Mouse (Mus musculus) cortical plate, adult 2 months (tissue): ENCODE results near the gene Tas2r130. TPM values are rescaled to one million over a fixed set of nuclear protein-coding genes. Genes with fewer than 3 reads are reported as not detected.
"Not testable (repeated sequence)": the region's sequence is repeated elsewhere in the genome, so short reads cannot be mapped to it uniquely, and the experiment has no call there.

Experiments used
- H3K27ac ChIP-seq: fragments of 200-500 bp; 2 replicates; pipeline ENCODE4 v1.5.1; 2012; ENCODE audit warnings: low read length, control low read depth, inconsistent platforms; ENCODE audit not compliant: insufficient read depth
- H3K4me1 ChIP-seq: fragments of 200-500 bp; 2 replicates; pipeline ENCODE4 v1.6.1; 2011; ENCODE audit warnings: low read length; ENCODE audit not compliant: control insufficient read depth, insufficient read depth
- H3K4me3 ChIP-seq: fragments of 200-500 bp; 2 replicates; pipeline ENCODE4 v1.5.1; 2011; ENCODE audit warnings: mild to moderate bottlenecking, low read length, control low read depth; ENCODE audit not compliant: insufficient read depth
- CTCF ChIP-seq: fragments of 200-500 bp; IDR thresholded peaks from 2 replicates; pipeline ENCODE4 v1.5.1; 2011; ENCODE audit warnings: mild to moderate bottlenecking, control low read depth, low read length; ENCODE audit not compliant: insufficient read depth; ENCODE audit errors: extremely low read depth
- POLR2A ChIP-seq: fragments of 200-500 bp; IDR thresholded peaks from 2 replicates; pipeline ENCODE4 v1.6.1; 2011; ENCODE audit warnings: mild to moderate bottlenecking, low read length, control low read depth; ENCODE audit not compliant: insufficient read depth; ENCODE audit errors: extremely low read depth
- polyA plus RNA-seq: library from polyadenylated mRNA; depleted of rRNA; stranded (reverse); fragments of >200 nt; gene quantifications from 2 replicates; pipeline ENCODE4 v1.2.3, GENCODE M21; 2012; rRNA removed

Tas2r130 gene
- not detected in 2 replicates for polyA plus RNA-seq

DNA sequence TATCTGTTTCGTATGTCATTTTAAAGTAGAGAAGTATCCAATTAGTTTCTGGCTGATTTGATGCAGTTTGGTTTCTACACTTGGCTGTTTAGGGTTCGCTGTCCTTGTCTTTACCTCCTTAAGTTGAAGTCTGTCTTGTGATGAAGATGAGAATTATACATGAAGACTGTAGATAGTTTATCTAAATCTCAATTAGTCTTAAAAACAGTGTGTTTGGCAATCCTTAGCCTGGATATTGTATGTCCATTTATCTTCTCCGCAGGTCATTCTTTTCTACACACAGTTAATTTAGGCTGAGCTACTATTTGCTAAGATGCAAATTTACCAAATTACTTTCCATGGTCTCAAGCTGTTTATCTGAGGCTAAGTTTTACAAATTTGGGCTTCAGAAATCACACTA, at the start of gene Tas2r130:
Gene Tas2r130 (minus strand): TSS at position 101 of the 400 bp plus-strand sequence.
- no peak within 1 kb of the TSS for H3K27ac ChIP-seq
- H3K4me3 ChIP-seq, result no peak within 1 kb of the TSS
- H3K4me1 ChIP-seq, result no peaks in the 10 kb centered on the region
- no peak for TF ChIP-seq POLR2A
- no peak for TF ChIP-seq CTCF

DNA sequence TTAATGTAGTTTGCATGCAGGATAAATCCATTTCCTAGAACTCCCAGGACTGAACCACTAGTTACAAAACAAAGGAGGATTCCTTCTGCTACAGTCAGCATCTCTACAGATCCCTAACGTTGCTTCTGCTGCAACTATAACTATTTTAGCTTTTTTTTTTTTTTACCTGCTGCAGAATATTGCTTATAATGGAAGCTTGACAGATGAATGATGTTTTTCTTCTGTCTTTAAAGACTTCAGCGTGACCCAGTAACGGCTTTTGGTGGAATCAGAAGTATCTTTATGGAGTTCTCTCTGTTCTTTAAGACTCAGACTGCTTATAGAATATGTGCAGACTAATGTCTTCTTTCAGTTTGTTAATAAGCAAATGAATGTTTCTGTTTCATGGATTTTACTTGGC, 48.1 kb upstream of the Tas2r130 start, which contains the start of gene Tas2r106:
Gene Tas2r106 (minus strand): TSS at position 101 of the 400 bp plus-strand sequence.
- no peak for TF ChIP-seq CTCF
- no peak for TF ChIP-seq POLR2A
- H3K27ac ChIP-seq, result no peak within 1 kb of the TSS
- H3K4me3 ChIP-seq, result no peak within 1 kb of the TSS
- H3K4me1 ChIP-seq, result no peaks in the 10 kb centered on the region

DNA sequence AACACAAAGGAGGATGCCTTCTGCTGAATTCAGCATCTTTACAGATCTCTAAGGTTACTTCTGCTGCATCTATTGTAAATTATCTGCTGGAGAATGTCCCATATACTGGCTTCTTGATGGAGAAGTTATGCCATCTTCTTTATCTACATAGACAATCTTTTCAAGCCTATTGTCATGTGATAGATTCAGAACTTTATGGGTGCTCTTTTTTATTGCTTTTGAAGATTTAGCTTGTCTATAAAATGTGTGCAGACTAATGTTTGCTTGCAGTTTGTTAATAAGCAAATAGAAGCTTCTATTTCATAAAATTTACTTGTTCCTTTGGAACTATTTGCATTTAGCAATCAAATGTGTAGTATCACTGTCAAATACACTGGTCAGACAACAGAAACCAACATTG, 29.3 kb upstream of the Tas2r130 start, which contains the start of gene Tas2r107:
Gene Tas2r107 (minus strand): TSS at position 101 of the 400 bp plus-strand sequence.
- Histone ChIP-seq H3K4me1 (no peaks in the 10 kb centered on the region), H3K27ac (no peak within 1 kb of the TSS), H3K4me3 (no peak within 1 kb of the TSS)
- TF ChIP-seq CTCF (no peak), POLR2A (no peak)

DNA sequence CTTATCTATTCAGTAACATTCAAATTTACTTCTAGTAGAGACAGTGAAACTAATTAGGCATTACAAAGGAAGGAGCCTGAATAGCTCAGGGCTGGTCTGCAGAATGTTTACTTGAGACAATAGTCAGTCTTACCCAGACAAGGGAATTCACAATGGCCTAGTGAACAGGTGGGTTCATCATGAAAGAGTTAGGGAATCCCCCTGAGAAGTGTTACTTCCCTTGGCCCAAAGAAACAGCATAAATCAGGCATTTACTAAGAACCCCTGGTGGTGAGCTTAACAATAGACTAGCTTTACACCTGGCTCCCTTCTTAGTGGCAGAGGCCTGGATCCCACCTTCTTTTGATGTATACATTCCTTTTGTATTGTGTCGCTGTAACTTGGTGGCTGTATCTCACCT, 20.8 kb downstream of the Tas2r130 start:
- not testable (repeated sequence) for H3K27ac ChIP-seq, H3K4me3 ChIP-seq, H3K4me1 ChIP-seq

DNA sequence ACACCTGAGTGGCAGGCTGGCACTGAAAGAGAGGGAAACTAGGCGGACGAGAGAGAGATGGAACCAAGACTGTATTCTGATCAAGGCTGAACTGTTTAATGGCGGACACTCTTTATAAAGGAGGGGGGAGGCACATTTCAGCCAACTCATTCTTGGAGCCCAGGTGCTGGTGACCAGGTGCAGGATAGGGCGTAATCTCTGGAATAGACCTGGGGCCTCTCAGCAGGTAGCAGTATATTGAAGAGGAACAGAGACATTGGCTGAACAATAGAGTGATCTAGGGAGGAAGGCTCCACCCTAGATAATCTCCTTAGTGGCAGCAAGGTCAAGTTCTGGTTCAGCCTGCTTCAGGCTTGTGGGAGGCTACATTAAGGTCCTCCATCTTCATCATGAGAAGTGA, 25.9 kb downstream of the Tas2r130 start:
- H3K4me3 ChIP-seq, result no peak overlapping the region
- no peaks in the 10 kb centered on the region for H3K4me1 ChIP-seq
- no peak for TF ChIP-seq POLR2A
- no peak for TF ChIP-seq CTCF
- H3K27ac ChIP-seq, result no peak overlapping the region

Other genes starting within 250 kb of the Tas2r130 start
- gene Ybx3, start 242.4 kb downstream of the Tas2r130 start, polyA plus RNA-seq, result 75.0 and 77.9 TPM in 2 replicates
- gene 5430401F13Rik, start 144.5 kb downstream of the Tas2r130 start, polyA plus RNA-seq, result not detected in 2 replicates
- gene Gm6619, start 144.5 kb downstream of the Tas2r130 start, polyA plus RNA-seq, result not detected in 2 replicates
- gene Tas2r107, start 29.2 kb upstream of the Tas2r130 start, polyA plus RNA-seq, result not detected in 2 replicates
- not detected in 2 replicates for gene Tas2r106, start 48.0 kb upstream of the Tas2r130 start, polyA plus RNA-seq
- not detected in 2 replicates for gene Tas2r104, start 54.8 kb upstream of the Tas2r130 start, polyA plus RNA-seq
- gene Tas2r105, start 56.6 kb upstream of the Tas2r130 start, polyA plus RNA-seq, result not detected in 2 replicates
- gene Tas2r114, start 59.2 kb upstream of the Tas2r130 start, polyA plus RNA-seq, result not detected in 2 replicates